Mouse (Mus musculus) yolk sac, embryonic 10.5 days (tissue): Measurements from ENCODE around the gene Fn1.

Source experiments
- DNase-seq: peaks from one replicate; pipeline ENCODE4 v3.0.0-alpha.2; 2017; ENCODE audit warnings: low spot score

The Fn1 gene

DNA sequence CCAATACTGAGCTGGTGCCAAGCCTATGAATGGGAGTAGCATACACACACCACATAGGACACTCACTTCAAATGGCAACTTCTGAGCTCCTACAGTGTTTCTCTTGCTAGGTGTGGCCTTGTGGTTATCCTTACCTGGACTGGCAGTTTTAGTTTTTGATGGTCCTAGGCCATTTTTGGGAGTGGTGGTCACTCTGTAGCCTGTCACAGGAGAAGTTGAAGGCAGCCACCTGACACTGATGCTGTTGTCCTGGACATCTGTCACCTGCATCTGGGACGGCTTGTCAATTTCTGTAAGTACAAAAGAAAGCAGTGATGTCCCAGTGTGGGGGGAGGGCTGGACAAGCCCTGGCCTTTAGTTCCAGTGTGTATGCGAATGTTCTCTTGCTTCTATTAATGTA, 47.2 kb downstream of the Fn1 start:
- DNase-seq = no peak

DNA sequence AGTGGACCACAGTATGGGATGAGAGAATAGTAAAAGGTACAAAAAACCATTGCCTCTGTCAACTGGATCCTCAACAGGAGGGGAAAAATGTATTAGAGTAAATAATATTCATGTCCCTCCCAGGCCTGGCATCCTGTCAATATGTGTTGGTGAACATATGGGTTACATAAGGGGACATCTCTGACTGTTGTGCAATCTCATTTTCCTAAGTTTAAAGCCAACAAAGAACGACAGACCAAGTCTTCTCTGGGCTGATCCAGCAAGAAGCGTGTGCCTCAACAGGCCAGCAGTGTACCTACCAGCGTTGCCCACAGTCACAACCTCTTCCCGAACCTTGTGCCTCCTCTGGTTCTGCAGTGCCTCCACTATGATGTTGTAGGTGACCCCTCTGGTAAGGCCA, 57.6 kb downstream of the Fn1 start:
- no peak for DNase-seq

DNA sequence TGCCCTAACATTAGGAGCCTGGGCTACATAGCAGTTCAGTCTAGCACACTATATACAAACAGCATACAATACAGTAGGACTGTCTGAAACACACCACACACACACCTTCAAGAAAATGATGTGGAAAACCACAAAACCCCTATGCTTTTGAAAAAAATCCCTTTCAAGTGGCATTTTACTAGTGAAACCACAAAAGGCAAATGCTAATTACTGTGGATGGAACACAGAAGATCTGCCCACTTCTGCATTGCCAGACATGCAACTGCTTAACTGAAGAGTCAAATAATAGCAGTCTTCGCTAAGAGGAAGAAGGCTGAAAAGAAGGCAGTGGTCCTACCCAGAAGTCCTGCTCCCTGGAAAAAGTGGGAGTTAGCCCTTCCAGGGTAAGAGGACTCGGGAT, 58.7 kb downstream of the Fn1 start:
- DNase-seq = no peak

DNA sequence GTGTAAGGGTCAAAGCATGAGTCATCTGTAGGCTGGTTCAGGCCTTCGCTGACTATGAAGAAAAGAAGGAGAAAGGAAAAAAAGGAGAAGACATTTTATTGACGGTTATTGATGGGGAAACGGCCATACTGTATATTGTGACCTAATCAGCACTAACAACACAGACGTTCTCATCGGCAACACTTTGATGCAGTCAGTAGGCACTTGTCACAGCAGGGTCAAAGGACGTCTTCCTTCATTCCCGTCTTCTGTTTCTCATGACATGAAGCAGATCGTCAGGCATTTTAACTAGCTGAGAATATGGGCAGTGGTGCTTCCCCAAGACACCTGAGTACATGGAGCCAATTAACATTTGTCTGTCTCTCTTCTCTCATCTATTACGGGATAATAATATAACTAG, 59.8 kb downstream of the Fn1 start:
- no peak for DNase-seq

DNA sequence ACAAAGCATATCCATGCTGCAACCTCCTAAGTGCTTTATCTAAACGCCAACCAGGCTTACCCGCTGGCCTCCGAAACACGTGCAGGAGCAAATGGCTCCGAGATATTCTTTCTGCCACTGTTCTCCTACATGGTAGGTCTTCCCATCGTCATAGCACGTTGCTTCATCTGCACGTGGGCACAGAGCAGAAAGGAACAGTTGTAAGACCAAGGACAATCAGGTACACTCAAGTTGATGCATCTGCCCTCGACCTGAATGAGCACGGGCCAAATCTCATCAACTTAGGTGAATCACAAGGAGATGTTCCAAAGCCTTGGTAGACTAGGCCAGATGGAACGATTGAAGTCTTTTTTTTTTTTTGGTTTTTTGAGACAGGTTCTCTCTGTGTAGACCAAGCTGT, 63.0 kb downstream of the Fn1 start:
- no peak for DNase-seq

DNA sequence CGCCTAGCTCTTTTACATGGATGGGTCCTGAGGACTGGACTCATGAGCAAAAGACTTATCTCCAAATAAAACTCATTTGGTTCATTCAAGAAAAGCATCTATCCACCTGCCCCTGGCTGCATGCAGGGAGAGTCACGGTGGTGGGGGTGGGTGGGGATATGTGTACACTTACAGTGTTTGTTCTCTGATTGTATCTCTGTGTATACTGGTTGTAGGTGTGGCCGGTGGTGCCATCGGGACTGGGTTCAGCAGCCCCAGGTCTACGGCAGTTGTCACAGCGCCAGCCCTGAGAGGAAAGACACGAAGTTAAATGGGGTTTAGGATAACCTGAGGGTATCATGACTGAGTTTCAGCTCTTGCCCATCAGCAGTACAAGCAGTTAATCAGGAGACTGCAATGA, 66.3 kb downstream of the Fn1 start:
- DNase-seq = no peak

DNA sequence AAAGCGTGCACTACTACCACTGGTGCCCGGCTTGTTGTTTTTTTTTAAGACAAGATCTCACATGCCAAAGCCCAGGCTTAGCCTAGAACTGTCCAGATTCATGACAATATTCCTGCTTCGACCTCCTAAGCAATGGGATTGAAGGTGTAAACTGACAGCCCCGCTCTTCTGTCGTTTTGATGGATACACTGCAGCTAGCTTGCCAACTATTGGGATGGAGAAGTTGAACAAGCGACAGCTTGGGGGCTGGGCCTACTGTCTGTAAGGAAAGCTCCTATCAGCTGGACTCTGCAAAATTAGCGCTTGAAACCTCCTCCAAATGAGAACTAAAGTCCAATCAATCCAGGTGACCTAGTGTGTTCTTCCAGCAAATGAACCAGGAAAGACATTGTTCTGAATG, 69.1 kb downstream of the Fn1 start:
- DNase-seq = no peak

DNA sequence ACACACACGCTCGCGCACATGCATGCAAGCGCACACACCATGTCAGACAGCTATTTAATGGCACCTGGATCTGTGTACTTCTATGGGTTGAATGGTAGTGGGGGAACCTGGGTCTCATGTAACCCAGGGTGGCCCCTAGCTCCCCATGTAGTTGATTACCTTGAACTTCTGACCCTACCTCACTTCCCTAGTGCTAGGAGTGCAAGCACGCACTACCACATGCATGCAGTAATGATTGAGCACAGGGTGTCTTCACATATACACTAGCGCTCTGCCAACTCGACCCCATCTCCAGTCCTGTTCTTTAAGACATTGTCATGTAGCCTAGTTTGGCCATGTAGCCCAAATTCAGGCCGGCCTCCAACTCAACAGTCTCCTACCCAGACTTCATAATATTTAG, 69.7 kb downstream of the Fn1 start:
- no peak for DNase-seq

DNA sequence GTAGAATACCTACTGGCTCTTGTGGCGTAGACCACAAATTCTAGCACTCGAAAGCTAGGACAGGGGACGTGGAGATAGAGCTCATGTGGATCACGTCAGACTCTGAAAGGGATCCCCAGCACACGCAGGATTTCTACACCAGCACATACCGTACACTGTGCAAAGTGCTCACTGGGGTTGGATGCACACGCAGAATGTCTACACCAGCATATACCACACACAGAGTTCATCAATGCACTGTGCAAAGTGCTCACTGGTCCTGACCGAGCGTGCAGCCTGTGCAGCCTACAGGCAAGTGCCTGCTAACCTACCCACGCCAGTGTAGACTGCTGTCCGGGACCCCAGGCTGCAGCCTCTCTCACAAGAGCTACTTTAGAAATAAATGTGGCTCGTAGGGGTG, 72.6 kb downstream of the Fn1 start:
- no peak for DNase-seq

DNA sequence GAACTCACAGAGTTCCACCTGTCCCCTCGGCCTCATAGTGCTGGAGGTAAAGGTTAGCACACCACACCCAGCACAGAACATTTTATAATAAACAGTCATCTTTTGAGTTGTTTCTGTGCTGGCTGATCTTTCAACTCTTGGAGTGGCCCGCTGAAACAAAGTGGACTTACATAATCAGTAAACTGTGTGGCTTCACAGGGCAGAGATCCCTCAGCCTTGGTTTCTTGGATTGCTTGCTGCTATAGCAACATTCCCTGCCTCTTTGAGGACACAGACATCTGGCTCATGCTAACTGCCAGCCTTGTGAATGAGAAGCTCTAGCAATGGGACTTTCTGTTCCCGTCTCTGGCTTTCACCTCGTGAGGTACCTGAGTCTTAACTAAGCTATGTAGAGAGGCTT, 73.5 kb downstream of the Fn1 start:
- no peak for DNase-seq

DNA sequence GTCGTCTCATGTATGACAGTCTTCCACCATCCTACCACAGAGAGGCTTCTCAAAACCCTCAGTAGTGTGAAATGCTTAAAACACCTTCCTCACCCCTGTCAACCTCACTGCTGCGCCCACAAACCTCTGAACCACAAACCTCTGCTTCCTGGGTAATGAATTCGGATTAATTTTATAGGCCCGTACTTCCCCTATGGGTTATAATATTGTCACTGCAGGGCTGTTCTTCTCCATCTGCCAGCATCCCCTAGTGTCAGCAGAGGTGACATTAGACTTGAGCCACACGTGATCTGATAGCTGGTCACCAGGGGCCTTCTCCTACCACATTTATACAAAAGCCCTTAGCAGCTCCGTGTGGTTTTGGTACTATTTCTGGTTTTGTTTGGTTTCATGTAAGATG, 76.2 kb downstream of the Fn1 start:
- DNase-seq = no peak

DNA sequence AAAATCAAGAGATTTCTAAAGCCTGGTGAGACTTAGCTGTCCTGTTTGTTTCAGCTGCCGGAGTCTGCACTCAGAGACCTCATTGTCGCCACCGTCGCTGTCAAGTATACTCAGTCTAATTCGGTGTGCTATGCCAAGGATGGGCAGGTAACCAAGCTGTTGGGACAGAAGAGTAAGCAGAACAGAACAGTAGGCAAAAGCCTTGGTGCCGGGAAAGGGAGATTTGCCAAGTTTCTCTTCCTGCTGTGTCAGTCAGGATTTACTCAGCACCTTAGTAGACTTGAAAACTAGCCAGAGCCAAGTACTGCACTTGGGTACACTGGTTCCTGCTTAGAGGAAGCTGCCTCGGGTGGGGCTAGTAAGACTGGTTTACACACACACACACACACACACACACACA, 77.0 kb downstream of the Fn1 start:
- no peak for DNase-seq

DNA sequence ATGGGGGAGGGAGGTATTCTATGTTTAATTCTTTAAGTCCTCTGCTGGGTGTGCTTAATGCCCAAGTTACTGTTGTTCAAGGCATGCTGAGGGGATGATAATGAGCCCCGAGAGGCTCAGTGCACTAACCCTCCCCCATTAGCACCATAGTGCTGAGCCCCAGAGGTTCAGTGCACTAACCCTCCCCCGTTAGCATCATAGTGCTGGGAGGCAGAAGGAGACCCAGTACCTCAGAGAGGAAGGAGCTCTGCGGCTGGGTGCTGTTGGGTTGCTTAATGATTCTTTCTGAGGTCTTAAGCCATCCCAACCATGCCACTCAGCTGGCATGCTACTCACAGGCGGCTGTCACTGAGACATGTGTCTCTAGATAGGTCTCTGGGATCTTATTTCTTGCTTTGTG, 82.9 kb downstream of the Fn1 start:
- no peak for DNase-seq

DNA sequence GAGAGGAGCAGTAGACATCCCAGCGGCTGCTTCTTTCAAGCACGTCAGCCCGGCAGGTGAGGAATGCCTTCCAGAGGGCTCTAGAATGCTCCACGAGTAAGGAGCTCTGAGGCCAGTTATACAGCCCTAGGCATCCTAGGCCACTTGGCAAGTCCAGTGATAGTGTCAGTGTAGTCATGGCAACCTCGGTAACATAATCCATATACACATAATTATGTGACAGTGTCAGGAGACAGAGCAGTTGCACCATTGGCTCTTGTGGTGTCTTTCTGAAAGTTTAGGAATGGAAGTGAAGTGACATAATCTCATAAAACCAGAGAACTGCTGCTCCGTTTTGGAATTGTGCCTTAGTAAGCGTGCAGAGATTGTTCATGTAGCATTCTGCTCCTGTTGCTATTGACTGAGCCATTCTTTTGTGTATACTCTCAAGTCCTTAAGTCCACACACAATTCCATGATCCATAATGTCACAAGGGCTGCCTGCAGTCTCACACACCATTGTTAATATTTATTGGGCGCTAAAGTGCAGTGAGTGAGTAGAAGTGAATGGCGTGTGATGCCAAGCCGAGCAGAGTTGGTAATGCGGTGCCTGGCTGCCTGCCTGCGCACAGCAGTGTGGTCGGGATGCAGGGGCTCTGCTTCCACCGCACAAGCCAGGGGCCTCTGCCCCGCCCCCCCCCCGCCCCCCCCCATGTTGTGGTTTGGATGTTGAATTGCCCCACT, 85.0 kb downstream of the Fn1 start:
- no peak for DNase-seq

DNA sequence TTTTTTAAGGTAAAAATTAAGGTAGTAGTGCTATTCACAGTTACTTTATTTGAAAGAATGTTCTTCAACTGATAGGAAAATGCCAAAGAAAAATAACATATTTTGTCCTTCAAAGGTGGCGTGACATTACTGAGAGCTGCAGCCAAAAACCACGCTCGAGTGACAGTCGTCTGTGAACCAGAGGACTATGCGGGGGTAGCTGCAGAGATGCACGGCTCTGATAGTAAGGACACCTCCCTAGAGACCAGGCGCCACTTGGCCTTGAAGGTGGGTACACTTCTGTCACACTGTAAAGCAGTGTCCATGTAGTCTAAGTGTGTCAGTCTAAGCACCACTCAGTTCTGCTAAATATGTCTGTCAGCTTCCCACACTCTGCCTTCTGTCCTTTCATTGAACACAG, 88.7 kb downstream of the Fn1 start:
- no peak for DNase-seq

DNA sequence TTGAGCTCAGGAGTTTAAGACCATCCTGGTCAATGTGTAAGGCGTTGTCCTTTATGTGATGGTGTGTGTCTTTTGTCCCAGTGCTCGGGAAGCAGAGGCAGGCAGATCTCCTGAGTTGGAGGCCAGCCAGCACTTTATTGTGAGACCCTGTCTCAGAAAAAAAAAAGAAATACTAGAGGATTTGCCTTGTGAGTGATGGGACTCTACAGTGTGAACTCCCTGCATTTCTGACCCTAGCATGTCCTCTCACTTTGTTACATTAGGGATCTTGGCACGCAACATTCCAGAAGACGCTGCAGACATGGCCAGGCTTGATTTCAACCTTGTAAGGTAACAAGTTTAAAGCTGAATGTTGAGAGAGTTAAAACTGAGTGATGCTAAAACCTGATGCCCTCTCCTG, 92.4 kb downstream of the Fn1 start:
- DNase-seq = no peak

DNA sequence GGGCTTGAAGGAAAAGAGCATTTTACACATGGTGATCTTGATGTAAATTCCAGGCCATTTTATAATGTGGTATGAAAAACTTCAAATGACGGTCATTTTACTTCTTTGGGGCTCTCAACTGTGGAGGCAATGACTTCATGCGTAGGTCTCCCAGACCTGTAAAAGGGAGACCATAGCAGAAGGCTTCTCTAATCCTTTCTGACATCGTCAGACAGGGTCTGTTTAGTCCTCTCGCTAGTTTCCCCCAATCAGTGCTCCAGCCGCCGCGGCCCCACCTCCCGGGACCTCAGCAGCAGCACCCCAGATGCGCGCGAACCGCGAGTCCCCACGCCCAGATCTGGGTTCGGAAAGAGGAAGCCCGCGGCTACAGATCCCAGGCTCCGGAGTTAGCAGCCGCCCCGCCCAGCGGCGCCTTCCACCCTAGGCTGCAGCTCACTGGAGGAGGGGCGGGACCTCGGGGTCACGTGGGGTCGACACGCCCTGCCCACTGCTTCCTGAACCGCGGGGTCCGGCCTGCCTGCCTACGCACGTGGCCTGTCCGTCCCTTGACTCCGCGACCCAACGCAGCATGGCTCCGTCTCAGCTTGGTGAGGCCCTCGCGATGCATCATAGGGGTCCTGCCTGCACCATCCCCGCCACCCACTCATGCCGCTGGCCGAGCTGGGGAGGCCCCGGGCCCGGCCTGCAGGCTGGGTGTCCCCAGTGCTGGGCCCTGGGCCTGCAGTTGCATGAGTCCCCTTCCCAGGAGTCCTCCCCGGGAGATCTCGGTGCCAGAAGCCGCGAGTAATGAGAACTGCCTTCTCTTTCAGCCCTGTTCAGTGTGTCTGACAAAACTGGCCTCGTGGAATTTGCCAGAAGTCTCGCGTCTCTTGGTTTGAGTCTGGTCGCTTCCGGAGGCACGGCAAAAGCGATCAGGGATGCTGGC, 96.0 kb downstream of the Fn1 start, which contains the start of gene Atic:
Gene Atic, plus strand, starts transcription at position 463 of the 925 bp plus-strand sequence.
- peak; percentile 95 for DNase-seq

DNA sequence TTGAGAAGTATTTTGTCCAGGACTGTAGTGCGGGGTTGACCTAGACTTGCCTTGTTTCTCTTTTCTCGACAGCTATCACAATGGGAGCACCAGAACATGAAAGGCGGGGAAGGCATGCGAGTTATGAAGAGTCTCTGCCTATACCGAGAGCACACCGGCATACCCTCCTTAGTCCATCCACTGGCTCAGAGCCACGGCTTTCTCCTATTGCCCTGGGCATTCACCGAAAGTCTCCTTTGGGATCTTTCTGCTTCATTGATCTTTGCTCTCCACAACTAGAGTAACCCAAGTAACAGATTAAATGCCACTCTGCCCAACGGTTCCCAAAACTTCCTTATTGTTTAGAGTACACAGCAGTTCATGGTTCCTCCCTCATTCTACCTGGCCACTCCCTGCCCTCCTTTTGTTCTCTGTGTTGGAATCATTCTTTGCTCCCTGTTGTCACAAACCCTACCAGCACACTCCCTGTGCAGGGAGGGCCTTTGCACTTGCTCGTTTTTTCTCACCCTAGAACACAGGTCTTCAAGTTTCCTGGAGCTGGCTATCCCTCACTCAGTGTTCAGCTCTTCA, 102.3 kb downstream of the Fn1 start:
- no peak for DNase-seq

DNA sequence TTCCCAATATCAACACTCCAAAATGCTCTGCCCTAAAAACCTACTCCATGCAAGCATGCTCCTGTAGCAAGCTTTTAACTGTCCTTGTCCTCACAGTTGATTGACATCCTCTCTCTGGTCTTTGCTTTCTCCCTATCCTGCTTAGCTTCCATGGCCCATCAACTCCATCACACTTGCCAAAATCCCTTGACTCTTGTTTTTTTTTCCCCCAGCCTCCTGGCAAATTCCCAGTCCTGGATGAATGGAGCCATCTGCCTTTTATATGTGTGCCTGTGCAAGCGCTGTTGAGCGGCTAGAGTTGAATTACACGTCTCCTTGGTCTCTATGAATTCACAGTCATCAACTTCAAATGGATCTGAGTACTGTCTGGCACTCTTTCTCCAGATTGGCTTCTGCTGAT, 112.6 kb downstream of the Fn1 start:
- no peak for DNase-seq

DNA sequence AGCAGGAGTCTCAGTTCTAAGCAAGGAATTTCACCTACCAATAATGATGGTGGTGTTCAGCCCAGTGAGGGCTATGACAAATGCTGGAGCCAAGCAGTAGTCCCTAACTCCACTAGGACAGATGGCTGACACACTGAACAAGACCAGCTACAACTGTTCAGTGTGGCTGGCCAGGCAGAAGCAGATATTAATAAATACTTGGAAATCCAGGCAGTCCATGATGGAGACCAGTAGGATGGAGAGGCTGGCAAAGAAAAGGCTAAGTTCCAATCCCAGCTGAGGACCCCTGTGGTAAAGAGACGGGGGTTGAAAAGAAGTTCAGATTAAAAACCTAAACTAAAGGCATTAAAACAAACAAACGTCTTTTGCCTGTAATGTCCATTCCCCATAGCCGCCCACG, 113.4 kb downstream of the Fn1 start:
- DNase-seq = no peak
